Mouse (Mus musculus): ENCODE measurements at regions not wholly inside any gene's neighbourhood (a gene's known extent, or its start where the extent isn't known, plus 50 kb on each side); places are given as distances from the start of the nearest gene placed in this dataset.

DNA sequence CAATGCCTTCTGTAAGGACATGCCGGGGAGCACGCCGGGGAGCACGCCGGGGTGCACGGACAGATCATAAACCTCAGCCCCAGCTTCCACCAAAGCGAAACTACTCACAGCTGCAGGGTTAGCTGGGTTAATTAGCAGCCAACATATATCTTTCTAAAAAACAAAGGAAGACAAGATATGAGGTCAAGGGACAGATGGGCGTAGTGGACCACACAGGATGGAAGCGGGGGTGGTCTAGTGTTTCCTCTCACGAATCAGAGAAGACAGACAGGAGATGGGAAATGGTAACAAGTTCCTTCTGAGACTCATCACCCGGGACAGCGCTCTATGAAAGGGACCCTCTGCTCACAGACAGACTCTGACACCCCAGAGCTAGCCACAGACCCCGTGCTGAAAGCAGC, 60.0 kb upstream of the Ajap1 start:
- DNase-seq: no peak
- intact Hi-C loops (cut with DNase I): no loop called here

DNA sequence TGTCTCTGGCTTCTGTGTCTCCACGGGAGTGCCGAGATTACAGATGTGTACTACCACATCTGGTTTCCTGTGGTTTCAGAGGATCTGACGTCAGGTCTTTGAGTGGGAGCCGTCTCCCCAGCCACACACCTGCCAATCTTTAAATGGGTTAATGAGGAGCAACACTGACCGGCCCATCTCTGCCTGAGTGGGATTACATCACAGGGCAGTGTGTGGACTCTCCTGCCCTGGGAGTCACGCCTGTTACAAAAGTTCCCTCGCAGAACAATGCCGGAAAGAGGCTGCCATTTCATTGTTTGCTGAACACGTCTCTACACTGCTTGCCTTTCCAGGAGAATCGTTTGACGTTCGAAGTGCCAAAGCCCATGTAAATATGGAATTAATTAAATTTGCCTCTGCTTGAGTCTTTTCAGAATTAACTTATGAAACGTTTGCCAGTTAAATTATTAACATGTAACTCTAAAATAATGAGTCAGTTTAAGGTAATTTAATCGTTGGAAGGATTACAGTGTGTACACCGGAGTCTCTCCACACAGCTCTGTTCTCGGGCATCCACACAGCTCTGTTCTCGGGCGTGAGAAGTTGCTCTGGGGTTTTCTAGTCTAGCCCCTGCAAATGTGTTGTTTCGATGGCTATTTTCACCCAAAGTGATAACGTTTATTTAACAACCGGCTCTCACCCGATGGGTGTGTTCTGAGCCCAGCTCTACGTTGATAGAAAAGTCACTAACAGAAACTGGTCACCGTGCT, 61.5 kb upstream of the Ajap1 start:
- no peak for DNase-seq
- intact Hi-C loops (cut with DNase I): no loop called here

DNA sequence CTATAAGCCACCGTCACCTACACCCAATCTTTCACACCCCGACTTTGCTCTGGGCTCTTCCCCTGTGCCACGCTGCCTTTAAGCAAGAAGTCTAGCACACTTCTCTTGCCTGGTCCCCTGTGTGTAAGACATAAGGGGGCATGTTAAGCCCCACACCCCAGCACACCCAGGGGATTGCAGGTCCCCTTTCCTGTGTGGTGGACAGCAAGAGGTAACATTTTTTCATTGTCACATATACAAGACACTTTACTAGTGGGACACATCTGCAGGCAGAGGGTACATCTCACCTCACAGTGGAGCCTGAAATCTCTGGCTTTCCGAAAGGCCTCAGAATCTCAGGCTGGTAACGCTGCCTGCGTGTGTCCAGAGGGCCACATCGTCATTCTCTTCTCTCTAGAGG, 64.1 kb upstream of the Ajap1 start:
- no peak for DNase-seq
- intact Hi-C loops (cut with DNase I): no loop called here

DNA sequence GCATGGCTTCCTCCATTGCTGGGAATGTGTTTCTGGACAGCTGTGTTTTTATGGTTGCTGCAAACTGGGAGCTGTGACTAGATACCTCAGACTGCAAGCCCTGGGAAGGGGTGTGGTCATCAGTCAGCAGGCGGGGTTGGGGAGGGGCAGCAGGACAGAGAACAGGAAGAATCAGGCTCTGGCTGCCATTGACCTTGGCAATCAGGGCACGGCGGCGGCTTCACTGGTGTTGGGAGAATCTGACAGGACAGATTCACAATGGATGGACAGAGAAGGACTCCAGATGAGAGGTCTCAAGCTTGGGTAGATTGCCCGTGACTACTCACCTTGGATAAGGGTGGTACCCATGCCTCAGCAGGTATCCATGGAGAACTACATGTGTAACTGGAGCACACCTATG, 64.5 kb upstream of the Ajap1 start:
- no peak for DNase-seq
- intact Hi-C loops (cut with DNase I): no loop called here

DNA sequence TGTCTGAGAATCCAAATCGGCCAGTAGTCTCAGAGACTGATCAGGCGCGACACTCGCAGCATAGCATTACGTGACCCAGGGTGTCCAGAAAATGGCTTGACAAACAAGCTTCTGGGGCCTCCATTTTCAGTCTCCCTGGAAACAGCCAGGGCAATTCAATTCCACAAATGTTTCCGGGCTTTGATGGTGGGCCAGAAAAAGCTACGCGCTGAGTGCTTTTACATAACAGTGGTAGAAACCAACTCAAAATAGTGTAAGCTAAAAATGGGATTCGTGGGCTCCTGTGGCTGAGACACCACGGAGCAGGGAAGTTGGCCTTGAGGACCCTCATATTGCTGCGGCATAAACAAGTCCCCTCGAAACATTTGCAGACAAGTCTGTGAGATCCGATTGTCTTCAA, 65.3 kb upstream of the Ajap1 start:
- intact Hi-C loops (cut with DNase I): no loop called here
- no peak for DNase-seq

DNA sequence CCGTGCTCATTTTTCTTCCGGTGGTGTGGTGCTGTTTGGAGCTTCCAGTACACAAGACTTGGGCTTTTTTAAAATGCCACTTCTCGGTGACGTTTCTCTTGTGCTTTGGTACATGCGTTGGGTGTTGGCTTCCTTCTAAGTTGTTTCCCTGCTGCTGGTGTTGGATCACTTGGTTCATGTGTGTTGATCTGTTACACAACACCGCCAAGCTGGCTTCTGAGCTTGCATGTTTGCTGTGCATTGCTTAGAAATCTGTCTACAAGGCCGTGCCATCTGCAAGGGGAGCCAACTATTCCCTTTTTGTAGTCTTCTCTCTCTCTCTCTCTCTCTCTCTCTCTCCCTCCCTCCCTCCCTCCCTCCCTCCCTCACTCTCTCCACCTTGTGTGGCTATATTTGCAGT, 68.7 kb upstream of the Ajap1 start:
- DNase-seq: no peak
- intact Hi-C loops (cut with DNase I): no loop called here

DNA sequence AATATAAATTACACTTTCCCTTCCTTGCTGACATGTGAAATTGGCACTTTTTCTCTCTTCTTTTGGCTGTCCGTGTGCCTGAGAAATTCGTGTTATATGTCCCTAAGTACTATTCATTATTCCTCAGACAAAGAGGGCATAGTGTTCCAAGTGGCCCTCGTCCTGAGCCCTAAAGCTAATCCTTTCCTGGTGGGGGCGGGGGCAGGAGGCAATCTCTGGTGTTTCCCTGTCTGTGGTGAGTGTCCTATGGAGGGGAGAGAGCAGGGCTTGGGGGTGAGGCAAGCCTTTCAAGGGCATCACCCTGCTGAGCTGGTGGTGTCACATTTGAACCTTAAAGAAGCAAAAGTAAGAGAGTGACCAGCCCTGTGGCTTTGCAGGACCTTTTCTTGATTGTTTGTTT, 69.9 kb upstream of the Ajap1 start:
- intact Hi-C loops (cut with DNase I): no loop called here
- DNase-seq: no peak

DNA sequence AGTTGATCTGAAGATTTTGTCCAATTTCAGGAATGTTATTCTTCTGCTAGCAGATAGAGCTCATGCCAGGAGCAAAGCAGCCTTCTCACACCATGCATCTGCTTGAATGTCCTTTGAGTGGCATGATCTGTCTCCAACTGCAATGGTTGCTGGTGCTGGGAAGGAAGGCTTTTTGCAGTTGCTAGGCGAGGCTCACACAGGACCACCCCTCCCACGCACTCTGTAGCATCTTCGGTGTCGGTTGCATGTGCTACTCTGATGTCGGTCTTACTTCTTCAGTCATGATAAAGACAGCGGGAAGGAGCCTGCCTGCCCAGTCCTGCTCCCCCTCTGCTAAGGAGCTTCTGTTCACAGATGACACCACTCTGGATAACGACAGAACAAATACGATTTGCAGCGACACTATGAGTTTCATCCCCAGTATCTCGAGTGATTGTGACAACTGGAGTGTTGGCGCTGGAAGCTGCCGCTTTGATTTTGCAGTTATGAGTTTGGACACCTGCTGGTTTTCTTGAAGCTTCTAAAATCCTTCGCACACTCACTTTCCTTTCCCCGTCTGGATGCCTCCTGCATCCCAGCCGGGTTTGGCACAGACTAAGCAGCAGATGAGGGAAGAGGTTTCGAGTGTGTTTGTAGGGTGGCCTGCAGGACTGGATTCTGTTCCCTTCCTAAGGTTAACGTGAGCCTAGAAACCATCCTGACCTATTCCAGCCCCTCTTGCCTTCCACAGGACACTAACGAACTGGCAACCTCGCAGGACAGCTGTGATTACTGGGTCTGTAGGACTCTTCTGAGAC, 75.4 kb upstream of the Ajap1 start:
- intact Hi-C loops (cut with DNase I): no loop called here
- DNase-seq: no peak

DNA sequence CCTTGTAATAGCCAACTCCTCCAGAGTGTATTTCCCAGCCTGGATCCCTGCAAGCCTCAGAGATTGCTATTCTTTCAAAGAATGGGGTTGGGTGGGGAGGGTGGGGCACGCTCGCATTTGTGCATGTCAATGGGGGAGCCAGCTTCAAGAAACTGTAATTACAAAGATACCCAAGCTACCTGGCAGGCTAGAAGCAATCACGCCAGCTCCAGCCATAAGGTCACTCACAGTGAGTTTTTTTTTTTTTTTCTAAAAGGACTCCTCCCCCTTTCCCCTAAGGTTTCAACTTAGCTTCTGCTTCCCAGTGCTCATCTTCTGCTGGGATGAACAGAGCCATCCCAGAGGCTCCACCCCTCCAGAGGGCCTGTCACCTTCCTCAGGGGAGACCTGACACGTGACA, 77.0 kb upstream of the Ajap1 start:
- no peak for DNase-seq
- intact Hi-C loops (cut with DNase I): no loop called here

DNA sequence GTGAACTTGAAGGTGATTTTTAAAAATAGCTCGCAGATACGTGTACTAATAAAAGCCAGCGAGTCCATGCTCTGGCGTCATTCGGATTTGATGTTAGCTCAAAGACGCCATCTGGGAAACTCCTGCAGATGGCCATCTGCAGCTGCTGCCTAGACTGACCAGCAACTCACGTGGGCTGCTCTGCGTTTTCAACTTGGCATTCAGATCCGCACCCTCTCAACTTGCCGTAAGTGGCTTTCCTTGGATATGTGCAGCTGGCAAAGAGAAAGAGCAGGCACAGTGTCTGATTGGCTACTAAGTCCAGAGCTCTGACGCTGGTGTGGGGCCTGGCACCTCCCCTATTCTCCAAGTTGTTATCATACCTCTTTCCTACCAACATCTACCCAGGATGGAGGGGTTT, 77.6 kb upstream of the Ajap1 start:
- intact Hi-C loops (cut with DNase I): no loop called here
- DNase-seq: peak; percentile 11 to 15

DNA sequence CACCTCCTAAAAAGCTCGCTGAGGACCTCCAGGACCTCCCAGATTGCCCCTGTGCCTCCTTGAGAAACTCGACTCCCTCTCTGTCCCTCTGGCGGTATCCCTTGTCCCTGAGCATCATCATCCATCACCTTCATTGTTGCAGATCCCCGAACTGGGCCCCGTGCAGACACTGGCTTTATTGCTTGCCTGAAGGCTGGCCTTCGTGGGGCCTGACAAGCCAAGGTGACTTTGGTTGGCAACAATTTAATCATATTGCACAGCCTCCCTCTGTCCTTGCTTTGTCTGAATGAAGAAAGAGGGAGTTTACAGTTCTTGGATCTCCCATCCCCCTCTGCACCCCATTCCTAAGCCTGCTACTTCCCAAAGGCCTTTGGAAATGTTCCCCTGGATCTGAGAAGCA, 78.3 kb upstream of the Ajap1 start:
- intact Hi-C loops (cut with DNase I): loop anchor here (1.0 kb wide), 1 partner anchor 46 kb away; no protein-coding TSS in a partner anchor
- no peak for DNase-seq

DNA sequence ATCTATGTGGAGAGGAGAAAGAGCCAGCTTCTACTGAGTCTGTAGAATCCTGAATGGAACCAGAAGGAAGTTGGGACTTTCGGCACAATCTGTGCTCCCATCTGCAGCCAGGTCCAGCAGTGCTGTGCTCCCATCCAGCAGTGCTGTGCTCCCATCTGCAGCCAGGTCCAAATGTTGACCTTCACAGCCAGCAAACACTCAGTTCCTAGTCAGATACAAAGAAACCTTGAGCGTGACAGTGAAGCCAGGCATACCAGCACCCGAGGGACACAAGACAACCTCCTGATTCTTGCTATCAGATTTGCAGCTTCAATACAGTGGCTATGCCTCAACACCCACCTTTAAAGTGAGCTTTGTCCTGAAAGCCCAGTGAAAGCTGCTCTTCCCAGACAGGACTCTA, 79.4 kb upstream of the Ajap1 start:
- no peak for DNase-seq
- intact Hi-C loops (cut with DNase I): loop anchor here (1.0 kb wide), 1 partner anchor 45 kb away; no protein-coding TSS in a partner anchor

DNA sequence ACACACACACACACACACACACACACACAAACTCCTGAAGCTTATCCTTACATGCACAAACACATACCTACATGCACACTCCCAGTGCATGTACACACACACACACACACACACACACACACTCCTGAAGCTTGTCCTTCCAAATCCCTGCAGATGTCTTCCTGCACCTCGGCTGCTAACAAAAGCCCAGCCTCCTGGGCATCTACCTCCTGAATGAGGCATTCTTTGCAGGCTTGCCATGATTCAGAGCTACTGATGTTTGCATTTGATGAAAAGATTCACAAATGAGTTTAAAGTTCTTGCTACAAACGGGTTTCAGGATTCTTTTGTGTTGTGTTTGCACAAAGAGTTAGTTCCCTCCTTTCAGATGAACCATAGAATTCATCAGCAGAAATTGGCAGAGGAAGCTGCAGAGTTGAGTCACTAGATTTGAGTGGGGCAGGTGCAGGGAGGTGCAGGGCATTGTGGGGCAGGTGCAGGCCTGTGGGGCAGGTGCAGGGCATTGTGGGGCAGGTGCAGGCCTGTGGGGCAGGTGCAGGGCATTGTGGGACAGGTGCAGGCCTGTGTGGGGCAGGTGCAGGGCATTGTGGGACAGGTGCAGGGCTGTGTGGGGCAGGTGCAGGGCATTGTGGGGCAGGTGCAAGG, 84.8 kb upstream of the Ajap1 start:
- DNase-seq: no peak
- intact Hi-C loops (cut with DNase I): no loop called here

DNA sequence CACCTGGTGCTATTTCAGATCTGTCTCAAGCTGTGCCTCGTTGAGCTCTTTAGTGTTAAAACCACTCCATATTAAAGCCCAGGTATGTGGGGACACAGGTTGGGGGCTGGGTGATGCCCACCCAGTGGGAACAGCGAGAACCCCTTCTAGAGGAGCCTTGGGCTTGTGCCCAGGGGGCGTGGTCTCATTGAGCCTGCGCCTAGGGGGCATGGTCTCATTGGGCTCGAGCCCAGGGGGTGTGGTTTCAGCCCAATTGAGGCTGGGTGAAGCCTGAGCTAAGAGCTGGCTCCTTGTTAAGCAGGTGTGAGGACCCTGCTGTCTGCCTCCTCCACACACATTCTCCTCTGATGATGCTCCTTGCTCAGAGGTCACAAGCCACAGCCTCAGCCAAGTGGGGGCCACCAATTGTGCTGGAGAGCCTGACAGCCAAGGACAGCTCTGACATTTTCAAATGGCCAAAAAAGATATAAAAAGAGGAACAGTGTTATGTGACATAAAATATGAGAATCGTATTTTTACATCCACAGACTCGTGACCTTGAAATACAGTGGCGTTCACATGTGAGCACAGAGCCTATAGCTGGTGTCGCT, 90.7 kb upstream of the Ajap1 start:
- DNase-seq: no peak
- intact Hi-C loops (cut with DNase I): no loop called here

DNA sequence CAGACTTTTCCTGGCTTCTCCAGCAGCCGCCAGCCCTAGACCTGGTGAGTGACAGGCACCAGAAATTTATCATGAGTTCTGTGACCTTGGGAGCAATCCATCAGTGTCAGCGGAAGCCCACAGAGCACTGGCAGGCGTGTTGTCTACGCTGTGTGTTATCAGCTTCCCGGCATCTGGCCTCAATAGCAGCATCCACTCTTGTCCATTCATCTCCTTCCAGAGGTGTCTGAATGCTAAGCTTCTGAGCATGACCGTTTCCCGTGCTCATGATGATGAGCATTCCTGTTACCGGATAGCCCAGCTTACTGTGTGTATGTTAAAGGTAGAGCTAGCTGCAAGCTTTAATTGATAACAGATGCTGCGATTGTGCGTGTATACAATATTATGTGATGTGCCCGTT, 110.7 kb upstream of the Ajap1 start:
- DNase-seq: no peak
- intact Hi-C loops (cut with DNase I): no loop called here

DNA sequence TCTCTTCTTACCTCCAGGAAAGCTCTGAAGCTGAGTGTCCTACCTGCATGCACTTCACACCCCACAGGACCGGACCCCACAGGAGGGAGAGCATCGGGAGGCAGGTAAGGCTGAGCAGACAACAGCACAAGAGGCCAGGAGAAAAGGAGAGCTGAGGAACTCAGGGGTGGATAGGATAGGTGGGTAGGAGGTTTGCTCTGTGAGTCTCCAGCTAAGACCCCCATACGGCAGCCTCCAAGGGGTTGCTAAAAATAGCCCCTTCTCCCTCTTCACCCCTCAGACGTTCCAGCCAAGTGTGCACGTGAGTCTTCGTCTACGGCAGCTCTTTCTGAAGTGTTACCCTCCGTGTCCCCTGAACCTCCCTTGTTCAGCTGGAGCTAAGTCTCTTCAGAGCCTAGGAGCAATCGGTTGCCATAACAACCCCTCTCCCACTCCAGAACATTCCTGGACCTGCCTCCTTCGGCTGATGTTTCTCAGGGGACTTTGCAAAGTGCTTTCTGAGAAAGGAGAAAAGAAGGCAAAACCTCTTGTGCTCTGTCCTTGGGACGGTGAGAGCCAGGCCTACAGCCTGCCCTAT, 117.3 kb upstream of the Ajap1 start:
- intact Hi-C loops (cut with DNase I): no loop called here
- no peak for DNase-seq

DNA sequence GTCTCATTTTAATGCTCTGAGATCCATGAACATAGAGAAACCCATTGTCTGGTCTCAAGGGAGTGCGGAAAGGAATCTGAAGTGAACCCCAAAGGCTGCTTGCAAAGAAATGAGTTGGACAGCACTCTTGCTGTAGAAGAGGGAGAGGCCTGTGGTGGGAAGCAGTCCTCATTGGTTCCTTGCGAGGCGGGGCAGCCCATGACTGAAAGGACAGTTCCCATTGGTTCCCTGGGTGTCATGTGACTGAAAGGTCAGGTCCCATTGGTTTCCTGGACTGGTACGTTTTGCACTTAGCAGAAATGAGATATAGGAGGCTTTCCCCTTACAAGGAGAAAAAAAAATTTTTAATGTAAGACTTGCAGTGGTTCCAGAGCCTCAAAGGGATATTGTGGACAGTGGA, 119.9 kb upstream of the Ajap1 start:
- intact Hi-C loops (cut with DNase I): no loop called here
- no peak for DNase-seq

DNA sequence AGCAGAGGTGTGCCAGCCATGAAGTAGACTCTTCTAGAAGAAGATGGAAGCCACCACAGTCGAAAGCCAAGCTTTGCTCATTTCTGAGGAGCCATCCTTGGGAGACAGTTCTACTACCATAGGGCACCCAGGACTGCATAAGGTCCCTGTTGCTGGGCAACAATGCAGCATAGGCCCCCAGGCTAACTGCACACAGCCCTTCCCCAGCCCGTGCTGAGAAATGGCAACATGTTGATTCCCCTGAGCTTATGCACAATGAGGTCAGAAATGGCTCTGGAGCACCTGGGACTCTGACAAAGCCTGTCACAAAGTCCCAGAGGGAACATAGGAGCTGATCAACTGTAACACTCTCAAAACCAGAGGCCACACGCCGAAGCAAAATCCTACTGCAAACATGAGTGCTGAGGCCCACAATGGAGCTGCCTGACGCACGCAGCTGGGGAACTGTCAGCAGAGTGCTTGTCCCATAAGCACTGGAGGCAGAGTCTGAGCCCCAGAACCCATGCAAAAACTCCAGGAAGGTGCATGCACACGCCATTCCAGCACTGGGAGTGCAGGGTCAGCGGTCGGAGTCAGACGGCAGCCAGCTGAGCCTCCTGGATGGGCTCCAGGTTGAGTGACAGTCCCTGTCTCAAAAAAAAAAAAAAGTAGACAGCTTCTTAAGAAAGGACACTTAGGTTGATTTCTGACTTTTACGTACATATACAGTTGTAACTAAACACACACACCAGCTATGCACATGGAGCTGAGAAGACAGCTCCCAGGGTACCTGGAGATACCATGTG, 120.6 kb upstream of the Ajap1 start:
- peak; percentile 12 to 44 for DNase-seq
- intact Hi-C loops (cut with DNase I): no loop called here

DNA sequence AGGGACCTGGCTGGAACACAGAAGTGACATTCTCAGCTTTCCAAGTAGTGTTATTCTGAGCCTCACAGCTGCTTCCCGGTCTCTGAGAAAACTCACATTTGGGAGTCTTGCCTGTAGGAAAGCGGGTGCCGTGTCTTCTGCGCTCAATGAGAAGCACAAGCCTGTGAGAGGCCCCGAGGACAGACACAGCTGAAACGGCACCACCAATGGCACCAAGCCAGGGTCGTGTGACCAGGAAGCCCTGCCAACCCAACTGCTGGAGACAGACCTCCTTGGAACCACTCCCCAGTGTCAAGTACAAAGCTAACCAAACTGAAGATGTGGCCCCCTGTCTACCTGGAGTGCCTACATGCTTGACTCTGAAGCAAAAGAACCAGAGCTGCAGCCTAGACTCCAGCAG, 121.3 kb upstream of the Ajap1 start:
- DNase-seq: peak; percentile 55 to 63
- intact Hi-C loops (cut with DNase I): no loop called here

DNA sequence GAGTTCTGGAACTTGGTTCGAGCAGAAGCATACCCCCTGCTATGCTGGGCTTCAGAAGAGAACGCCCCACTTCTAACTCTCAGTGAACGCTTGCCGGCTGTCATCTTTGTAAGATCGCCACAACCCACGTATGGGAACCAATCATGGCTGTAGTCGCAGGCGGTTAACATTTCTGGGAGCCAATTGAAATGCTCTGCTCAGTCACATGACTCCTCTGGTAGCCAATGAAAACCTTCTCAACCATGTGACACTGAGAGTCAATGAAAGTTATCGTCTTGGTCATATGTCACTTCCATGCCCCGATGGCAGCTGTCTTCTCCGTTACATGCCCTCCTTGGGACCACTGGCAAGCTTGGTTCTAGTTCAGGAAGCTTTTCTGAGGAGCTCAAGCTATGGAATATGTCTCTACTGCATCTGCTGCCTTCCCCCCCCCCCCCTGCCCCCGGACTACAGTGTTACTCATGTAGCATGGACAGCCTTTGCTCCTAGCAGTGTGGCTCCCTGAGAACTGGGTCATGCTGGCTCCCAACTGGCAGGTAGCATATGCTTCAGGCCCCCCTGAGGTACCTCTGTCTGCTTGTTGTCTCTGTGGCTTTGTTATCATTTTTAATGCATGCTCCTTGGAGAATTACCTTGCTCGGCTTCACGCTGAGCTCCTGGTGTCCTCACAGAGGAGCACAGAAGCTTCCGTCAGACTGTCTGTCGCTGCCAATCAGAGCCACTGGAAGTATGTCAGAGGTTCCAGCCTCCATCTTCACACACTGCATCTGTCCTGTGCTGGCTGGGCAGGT, 122.3 kb upstream of the Ajap1 start:
- intact Hi-C loops (cut with DNase I): no loop called here
- DNase-seq: no peak
